Mouse (Mus musculus) embryonic stem cell, embryonic (primary cell): ENCODE measurements around the gene Sf3b4.

ENCODE experiments used
- CTCF ChIA-PET, 4 experiments: fragments of 300-600 bp in 2 of 4; fragments of 350-600 bp in 2 of 4; sonication (Branson Sonifier 250); formaldehyde crosslinking; loops; one replicate each; lab custom pipeline; 2022; ENCODE audit warnings: inconsistent platforms in 2 of 4; lab: Charles Lee
- POLR2A ChIA-PET, 4 experiments: fragments of 300-600 bp in 2 of 4; fragments of 350-600 bp in 2 of 4; sonication (Branson Sonifier 250); formaldehyde crosslinking; loops; one replicate each; lab custom pipeline; 2022; ENCODE audit warnings: antibody characterized with exemption in 4 of 4, inconsistent platforms in 1 of 4; lab: Charles Lee

Gene Sf3b4

DNA sequence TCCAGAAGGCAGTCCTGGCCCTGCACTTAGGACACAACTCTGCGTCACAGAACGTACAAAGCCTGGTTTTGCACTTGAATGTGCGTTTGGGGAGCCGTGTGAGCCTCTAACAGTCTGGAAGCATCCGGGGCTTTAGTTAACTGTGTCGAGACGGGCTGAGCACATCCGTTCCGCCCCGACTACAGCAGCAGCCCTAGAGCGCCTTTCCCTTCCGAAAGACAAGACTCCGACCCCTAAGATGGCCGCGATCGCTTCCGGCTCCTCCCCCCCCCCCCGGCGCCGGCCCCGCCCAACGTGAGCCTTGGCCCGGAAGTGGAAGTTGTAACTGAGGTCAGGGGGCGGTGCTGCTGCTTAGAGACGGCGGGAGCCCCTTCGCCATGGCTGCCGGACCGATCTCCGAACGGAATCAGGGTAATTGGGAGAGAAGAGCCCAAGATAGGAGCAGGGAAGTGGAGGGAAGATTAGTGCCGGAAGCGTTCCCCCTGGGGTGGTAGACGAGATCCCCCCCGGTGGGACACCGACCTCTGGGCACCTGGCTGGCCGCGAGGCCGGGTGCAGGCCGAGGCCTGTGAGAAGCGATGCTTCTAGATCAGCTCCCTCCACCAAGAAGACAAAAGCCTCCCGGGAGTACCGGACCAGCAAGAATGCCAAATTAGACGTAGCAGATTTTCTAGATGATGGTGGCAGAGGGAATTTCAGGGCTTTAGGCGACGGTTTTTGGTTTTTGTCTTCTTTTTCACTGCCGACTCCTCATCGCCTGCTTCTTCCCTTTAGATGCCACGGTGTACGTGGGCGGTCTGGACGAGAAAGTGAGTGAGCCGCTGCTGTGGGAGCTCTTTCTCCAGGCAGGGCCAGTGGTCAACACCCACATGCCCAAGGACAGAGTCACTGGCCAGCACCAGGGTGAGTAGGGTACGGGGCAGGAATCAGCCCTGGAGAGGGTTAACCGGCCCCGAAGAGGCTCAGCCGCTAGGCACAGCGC, at the start of gene Sf3b4:
Gene Sf3b4 (plus strand): TSS at position 136 of the 982 bp plus-strand sequence.
- CTCF ChIA-PET, result interaction anchor here in 1 of 4 experiments (0.6 kb wide), 1 partner anchor 209 kb away, joined by 3 read pairs; no protein-coding TSS in a partner anchor
- POLR2A ChIA-PET, result interaction anchor here (0.6 to 8.1 kb wide), 28 partner anchors 9 to 471 kb away, joined by 3 to 87 read pairs (median 4); partner anchors contain the start of genes Hist2h2ac (in 3 of the 4), Hist2h2be (in 3 of the 4), Bola1 (in 2 of the 4) and Hist2h2ab (in 2 of the 4)

DNA sequence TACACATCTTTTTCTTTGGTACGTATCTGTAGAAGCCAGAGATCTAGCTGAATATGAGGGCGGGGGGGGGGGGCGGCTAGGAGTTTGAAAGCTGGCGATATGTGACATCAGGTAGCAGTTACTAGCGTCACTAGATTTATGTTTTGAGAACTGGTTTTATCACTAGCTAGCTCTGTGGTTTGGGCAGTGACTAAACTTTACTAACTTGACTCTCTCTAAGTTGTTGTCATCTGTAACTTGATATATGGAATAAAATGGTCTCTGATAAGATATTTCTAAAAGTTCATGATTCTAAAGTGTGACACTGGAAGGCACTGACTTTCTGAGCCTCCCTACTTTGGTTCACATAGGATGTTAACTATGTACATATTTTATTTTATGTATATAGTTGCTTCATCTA, 47.9 kb upstream of the Sf3b4 start:
- ChIA-PET POLR2A (interaction anchor here in 3 of 4 experiments (0.6 to 1.1 kb wide), 4 partner anchors 21 to 506 kb away, joined by 3 to 4 read pairs (median 3); partner anchors contain the start of genes Bola1 (in 1 of the 3) and Hist2h2ab (in 1 of the 3)), CTCF (no interaction called here)

DNA sequence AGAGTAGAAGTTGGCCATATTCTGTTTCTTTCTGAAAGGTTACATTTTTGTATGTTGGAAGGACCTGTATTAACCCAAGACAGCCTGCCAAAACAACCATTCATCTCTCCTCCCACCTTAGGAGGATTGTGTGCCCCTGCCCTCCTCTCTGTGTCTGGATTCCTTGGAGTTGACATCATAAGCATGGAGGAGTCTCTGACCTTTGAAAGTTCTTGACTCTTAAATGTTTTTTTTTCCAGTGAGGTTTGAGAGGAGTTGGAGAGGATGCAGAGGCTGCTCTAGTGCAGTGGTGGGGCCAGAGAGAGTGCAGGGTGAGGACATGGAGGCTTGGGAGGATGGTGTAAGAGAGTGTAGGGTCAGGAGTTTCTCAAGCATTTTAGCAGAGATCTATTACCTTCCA, 44.0 kb upstream of the Sf3b4 start:
- ChIA-PET CTCF (no interaction called here), POLR2A (interaction anchor here in 1 of 4 experiments (1.1 kb wide), 1 partner anchor 141 kb away, joined by 4 read pairs; the partner anchor contains the start of gene Hist2h2bb)

DNA sequence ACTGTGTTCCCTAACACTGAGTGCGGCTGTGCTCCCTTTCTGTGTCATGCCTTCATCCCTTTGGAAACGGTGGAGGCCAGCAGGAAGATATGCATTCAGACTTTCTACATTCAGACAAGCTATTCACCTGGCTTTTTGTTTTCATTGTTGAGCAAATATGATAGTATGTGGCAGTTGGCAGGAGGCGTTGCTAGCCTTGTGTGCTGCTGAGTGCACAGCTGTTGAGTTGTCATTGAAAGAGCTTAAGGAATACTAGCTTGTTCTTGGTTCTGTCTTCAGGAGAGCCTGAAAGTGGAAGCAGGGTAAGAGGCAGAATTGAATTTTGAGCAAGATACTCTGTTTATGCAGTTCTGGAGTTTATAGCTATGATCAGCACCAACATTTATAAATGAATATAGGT, 39.7 kb upstream of the Sf3b4 start:
- POLR2A ChIA-PET, result interaction anchor here in 3 of 4 experiments (0.6 to 1.8 kb wide), 8 partner anchors 14 to 146 kb away, joined by 3 to 6 read pairs (median 3); partner anchors contain the start of genes Mtmr11 (in 1 of the 3) and Vps45 (in 1 of the 3)
- CTCF ChIA-PET, result interaction anchor here in 1 of 4 experiments (1.2 to 2.0 kb wide), 2 partner anchors 15 to 52 kb away, joined by 3 to 7 read pairs; no protein-coding TSS in a partner anchor

DNA sequence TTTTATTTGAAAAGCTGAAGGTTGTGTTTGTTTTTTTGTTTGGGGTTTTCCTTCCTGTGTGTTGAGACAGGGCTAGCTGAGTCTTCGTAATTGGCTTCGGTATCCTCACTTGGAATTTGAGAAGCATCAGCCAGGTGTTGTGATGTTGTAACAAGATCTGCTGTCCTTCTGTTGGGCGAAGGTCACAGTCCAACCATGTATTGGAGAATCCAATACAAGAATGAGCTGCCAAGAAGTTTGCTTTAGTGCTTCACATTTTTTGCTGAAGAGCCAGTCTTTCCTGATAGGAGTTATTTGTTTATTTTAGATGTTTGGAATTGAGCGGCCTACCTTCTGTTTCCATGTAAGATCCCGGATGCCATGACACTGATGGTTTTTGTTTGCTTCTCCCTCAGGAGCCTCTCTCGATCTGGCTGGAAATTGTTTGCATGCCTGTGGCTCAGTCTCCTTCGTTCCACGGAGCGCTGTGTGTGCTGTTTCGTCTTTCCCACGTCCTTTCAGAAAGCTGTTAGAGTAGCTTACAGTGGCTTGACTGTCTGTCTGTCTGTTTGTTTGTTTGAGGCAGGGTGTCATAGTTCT, 38.7 kb upstream of the Sf3b4 start:
- POLR2A ChIA-PET, result interaction anchor here in 2 of 4 experiments (0.9 to 1.9 kb wide), 6 partner anchors 13 to 174 kb away, joined by 3 to 6 read pairs (median 3); partner anchors contain the start of genes Mtmr11 (in 1 of the 2) and Vps45 (in 1 of the 2)
- CTCF ChIA-PET, result interaction anchor here in 3 of 4 experiments (0.6 to 2.0 kb wide), 4 partner anchors 14 to 385 kb away, joined by 3 to 7 read pairs (median 3); no protein-coding TSS in a partner anchor

DNA sequence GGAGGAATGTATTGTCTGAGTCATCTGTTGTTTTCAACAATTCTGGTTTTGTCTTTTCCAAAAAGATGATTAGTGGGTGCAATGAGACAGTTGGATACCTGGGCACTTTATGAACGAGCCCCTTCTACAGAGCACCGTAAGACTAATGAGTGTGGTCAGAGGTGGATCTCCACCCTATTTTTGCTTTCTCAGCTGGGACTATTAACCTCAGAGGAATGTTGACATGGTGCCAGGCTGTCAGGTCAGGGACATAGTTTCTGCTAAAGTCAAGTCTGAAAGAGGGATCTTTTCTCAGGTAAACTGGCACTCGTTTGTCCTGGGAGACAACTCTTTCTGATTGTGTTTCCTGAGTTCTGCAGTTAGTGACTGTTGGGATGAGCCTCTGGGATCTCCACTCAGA, 37.1 kb upstream of the Sf3b4 start:
- ChIA-PET CTCF (interaction anchor here in 1 of 4 experiments (0.6 kb wide), 1 partner anchor 1390 kb away, joined by 9 read pairs; no protein-coding TSS in a partner anchor), POLR2A (interaction anchor here in 1 of 4 experiments (0.6 to 0.7 kb wide), 3 partner anchors 33 to 696 kb away, joined by 3 to 4 read pairs (median 3); no protein-coding TSS in a partner anchor)

DNA sequence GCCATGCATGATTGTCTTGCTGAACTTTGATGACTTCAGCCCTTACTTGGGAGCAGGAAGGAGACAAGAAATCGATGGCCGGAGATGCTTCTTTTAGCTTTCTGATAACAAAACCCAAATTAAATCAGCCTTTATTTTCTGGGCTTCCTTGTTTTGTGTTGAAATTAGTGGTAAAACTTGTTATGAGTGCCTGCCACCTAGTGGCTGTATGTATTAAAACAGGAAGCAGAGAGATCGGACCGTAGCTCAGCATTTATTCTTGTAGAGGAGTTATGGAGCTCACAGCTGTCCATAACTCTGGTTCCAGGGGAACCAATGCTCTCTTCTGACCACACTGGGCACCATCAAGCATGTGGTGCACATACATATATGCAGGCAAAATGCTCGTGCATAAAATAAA, 24.2 kb upstream of the Sf3b4 start:
- CTCF ChIA-PET, result interaction anchor here (0.7 to 2.2 kb wide), 37 partner anchors 10 to 217 kb away, joined by 3 to 21 read pairs (median 4); partner anchors contain the start of gene Mtmr11 (in 1 of the 4)
- POLR2A ChIA-PET, result interaction anchor here in 3 of 4 experiments (0.7 to 1.5 kb wide), 24 partner anchors 12 to 209 kb away, joined by 3 to 6 read pairs (median 3); partner anchors contain the start of genes Mtmr11 (in 1 of the 3) and Otud7b (in 1 of the 3)

DNA sequence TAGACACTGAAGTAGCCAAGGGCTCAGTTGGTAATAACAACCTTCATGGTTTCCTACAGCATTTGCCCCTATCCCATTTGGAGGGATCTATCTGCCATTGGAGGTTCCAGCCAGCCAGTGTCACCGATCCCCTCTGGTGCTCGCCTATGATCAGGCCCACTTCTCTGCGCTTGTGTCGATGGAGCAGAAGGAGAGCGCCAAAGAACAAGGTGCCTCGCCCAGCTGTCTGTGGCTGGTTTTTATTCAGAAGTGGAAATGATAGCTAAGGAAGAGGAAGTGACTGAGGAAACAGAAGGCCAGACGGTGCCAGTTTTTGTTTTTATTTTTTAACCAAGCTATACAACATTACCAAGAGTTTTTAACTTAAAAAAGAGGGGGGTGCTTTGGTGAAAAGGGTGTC, 20.3 kb upstream of the Sf3b4 start:
- POLR2A ChIA-PET, result interaction anchor here in 2 of 4 experiments (1.0 to 3.0 kb wide), 7 partner anchors 9 to 122 kb away, joined by 3 to 25 read pairs (median 5); partner anchors contain the start of genes Hist2h2ac (in 1 of the 2), Hist2h2be (in 1 of the 2) and Mtmr11 (in 1 of the 2)
- CTCF ChIA-PET, result no interaction called here

DNA sequence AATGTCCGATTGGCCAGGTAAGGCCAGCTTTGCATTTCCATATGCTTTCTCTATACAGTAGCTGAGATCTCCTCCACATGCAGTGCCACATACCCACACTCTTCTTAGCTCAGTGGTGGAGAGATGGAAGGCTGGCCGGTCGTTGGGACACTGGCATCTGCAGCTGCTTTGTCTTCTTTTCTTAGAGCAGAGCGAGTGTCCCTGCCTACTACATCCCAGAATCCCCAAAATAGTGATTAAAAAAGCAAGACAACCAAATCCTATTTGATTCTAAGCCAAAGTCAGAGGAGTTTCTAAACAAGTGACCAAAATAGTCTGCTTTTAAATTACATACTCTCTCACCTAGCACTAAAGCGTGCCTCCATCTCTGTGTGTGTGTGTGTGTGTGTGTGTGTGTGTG, 19.5 kb upstream of the Sf3b4 start:
- ChIA-PET CTCF (interaction anchor here in 1 of 4 experiments (1.9 kb wide), 1 partner anchor 72 kb away, joined by 4 read pairs; no protein-coding TSS in a partner anchor), POLR2A (interaction anchor here in 2 of 4 experiments (0.9 to 3.0 kb wide), 4 partner anchors 8 to 83 kb away, joined by 3 to 25 read pairs (median 5); partner anchors contain the start of gene Mtmr11 (in 1 of the 2))

DNA sequence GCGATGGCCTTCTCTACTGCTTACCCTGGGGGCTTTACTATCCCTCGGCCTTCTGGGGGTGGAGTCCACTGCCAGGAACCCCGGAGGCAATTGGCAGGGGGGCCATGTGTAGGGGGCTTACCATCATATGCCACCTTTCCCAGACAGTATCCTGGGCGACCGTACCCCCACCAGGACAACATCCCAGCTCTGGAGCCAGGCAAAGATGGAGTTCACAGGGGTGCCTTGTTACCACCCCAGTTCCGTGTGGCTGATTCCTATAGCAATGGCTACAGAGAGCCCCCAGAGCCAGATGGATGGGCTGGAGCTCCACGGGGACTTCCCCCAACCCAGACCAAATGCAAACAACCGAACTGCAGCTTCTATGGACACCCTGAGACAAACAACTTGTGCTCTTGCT, 16.6 kb upstream of the Sf3b4 start:
- ChIA-PET POLR2A (interaction anchor here in 3 of 4 experiments (0.5 to 2.9 kb wide), 17 partner anchors 10 to 1193 kb away, joined by 3 to 13 read pairs (median 3); partner anchors contain the start of genes Hist2h2ac (in 2 of the 3), Hist2h2be (in 2 of the 3), Bola1 (in 1 of the 3) and Hist2h2ab (in 1 of the 3)), CTCF (interaction anchor here (0.6 to 1.9 kb wide), 7 partner anchors 62 to 189 kb away, joined by 3 to 6 read pairs (median 3); no protein-coding TSS in a partner anchor)

DNA sequence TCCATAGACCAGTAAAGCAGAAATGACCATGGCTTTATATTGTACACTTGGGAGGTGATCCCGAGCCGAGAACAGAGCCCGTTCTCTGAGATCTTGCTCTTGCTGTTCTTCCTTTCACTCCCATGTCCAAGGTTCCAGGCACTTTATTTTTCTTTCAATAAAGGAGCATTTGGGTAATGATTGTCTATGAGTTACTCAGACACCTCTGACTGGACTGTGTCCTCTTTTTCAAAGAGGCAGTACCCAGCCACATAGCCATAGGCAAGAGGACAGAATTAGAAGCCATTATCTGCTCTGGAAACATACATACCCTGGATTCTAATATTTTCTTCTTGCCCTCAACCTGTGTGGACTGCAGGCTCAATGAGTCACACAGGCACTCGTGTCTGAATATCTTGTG, 12.3 kb upstream of the Sf3b4 start:
- ChIA-PET POLR2A (interaction anchor here (0.7 to 5.0 kb wide), 27 partner anchors 8 to 624 kb away, joined by 3 to 87 read pairs (median 6); partner anchors contain the start of genes Bola1 (in 3 of the 4), Hist2h2ab (in 3 of the 4), Hist2h2ac (in 2 of the 4) and Hist2h2be (in 2 of the 4)), CTCF (interaction anchor here in 2 of 4 experiments (1.8 to 3.1 kb wide), 3 partner anchors 12 to 79 kb away, joined by 5 to 13 read pairs (median 8); no protein-coding TSS in a partner anchor)

DNA sequence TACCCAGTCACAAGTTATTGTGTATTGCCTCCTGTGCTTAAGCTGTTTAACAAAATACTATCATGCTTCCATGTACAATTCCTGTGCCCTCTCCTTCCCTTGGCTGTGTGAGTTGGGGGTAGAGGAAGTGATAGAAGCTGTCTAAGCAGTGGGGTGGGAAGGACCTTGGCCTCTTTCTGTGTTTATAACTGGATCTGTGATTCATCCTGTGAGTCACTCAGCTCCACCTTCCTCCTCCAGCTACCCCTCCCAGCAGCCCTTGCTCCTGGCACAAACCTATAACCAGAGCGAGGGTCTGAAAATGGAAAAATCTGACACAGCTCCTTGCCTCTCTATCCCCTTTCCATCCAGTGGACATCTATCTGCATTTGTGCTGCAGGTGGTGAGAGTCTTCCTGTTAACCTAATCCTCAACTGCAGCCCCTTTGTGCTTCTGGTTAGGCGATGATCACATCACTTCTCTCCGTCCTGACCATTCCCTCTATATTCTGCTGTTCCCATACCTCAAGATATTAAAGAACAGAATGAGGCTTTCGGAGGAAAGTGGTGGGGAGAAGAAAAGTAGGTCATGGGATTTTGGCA, 11.8 kb upstream of the Sf3b4 start:
- CTCF ChIA-PET, result interaction anchor here in 3 of 4 experiments (0.6 to 3.1 kb wide), 5 partner anchors 12 to 353 kb away, joined by 3 to 13 read pairs (median 5); no protein-coding TSS in a partner anchor
- POLR2A ChIA-PET, result interaction anchor here (0.5 to 5.0 kb wide), 82 partner anchors 7 to 625 kb away, joined by 3 to 87 read pairs (median 4); partner anchors contain the start of genes Bola1 (in 3 of the 4), Hist2h2ab (in 3 of the 4), Hist2h2ac (in 3 of the 4) and Hist2h2be (in 3 of the 4)

DNA sequence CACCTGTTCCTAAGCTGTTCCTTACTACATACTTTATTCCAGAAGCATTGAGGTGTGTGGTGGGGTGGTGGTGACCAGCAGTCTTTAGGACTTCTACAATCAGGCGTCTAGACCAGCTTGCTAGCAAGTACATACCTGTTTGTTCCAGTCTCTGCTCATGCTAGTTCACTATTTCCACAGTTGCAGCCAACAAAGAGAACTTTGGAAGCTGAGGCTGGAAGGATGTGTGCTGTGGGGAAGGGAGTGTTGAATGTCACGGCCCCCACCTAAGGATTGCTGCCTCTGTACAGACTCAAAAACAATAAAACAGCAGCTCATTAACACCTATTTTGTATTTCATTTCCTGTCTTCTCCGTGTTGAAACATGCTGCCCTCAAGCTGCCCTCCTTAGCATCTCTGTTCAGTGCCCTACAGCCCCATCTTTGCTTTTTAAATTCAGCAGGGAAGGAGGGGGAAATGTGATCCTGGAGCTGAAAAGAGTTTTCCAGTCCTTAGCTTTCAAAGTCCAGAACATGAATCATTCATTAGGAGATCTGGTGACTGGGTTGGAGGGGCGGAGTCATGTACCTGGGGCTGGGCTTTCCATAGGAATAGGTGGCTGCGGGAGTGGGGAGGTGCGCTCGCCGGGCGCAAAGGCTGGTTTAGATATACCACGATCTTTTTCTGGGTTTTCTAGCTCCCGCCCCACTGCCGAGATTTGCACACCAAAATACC, 11.2 kb upstream of the Sf3b4 start:
- ChIA-PET CTCF (interaction anchor here (0.6 to 3.1 kb wide), 9 partner anchors 13 to 353 kb away, joined by 3 to 13 read pairs (median 5); no protein-coding TSS in a partner anchor), POLR2A (interaction anchor here (0.6 to 5.0 kb wide), 87 partner anchors 8 to 492 kb away, joined by 3 to 87 read pairs (median 4); partner anchors contain the start of genes Bola1 (in 3 of the 4), Hist2h2ab (in 3 of the 4), Hist2h2ac (in 3 of the 4) and Hist2h2be (in 3 of the 4))

DNA sequence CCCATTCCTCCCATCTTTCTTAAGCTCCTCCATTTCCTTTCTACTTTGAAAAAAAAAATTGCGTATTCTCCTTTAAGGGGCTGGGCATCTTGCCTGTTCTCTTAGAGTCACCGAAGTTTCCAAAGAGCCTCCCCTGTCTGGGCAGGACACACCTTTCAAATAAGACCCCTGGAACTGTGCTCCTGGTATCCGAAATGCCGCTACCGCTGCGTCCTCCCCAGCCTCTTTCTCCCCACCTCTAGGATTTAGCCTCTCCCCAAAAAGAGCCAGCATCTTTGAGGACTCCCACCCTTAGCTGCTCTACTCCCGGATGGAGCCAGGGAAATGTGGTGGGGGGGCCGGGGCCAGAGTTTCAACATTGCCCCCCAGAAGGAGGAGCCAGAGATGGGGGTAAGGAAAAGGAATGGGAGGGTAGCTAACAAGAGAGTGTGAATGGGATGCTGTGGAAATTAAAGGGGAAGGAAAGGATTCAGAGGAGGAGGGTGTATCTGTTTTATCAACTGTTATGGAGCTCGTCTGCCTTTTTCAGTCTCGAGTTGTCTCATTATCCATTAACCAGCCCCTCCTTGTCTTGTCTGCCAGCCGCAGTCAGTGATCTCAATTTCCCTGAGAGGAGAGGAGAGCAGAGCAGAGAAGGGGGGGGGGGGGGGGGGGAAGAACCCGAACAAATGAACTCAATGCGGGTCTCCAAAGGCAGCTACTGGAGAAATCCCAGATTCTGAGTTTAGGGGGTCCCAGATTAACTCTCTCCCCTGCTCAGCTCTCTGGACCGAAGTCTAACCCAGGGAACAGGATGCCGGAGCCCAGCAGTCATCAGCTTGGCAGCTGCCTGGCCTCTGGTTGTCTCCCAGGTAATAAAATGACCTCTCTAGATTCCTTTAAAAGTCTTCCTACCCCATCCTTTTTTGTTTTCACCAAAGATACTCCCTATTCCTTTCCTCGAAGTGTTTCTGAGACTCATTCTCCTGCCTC, 10.0 kb upstream of the Sf3b4 start, which contains the start of gene Mtmr11:
Gene Mtmr11 (plus strand): TSS at position 136 of the 972 bp plus-strand sequence.
- POLR2A ChIA-PET, result interaction anchor here in 3 of 4 experiments (0.5 to 5.0 kb wide), 54 partner anchors 8 to 360 kb away, joined by 3 to 87 read pairs (median 5); partner anchors contain the start of genes Bola1 (in 3 of the 3), Hist2h2ab (in 3 of the 3), Hist2h2ac (in 2 of the 3) and Hist2h2bb (in 2 of the 3)

More for the DNA sequence above, 10.0 kb upstream of the Sf3b4 start, which contains the start of gene Mtmr11:
- CTCF ChIA-PET, result interaction anchor here (0.6 to 3.1 kb wide), 13 partner anchors 9 to 494 kb away, joined by 3 to 13 read pairs (median 3); no protein-coding TSS in a partner anchor
